Mouse (Mus musculus): Measurements from ENCODE around the gene Trappc6a.

The Trappc6a gene

DNA sequence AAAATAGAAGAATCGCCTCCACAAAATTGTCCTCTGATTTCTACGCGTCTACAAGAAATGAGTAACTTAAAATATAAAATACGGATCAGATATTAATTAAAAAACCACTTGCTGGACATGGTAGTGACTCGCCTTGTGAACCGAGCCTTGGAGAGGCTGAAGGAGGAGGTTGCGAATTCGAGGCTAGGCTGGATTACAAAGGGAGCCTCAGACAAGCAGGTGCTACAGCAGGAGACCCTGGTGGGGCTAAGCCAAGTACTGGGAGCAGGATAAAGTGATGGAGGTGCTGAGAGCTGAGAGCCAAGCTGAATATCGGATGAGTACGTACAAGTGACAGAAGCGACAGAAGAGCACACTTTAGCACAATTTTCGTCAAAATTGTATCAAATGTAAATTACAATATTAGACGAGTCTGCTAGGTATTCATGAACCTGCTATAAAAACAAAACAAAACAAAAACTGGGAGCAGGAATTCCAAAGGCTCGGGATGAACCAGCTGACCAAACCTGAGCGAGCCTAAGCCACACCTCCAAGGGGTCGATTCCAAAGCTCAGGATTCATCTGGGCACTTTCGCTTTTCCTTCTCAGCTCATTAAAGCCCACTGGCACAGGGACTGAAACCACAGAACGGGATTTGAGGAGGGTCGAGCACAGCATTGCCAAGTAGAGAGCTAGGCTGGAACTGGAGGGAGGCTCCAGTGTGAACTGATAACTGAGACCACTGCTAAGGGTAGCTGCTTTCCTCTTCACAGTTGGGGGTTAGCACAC, 54.6 kb downstream of the Trappc6a start, which contains the start of gene Ppp1r37:
TSS of gene Ppp1r37 (minus strand) at position 434 of the 768 bp plus-strand sequence.
- DNase-seq: no peak

DNA sequence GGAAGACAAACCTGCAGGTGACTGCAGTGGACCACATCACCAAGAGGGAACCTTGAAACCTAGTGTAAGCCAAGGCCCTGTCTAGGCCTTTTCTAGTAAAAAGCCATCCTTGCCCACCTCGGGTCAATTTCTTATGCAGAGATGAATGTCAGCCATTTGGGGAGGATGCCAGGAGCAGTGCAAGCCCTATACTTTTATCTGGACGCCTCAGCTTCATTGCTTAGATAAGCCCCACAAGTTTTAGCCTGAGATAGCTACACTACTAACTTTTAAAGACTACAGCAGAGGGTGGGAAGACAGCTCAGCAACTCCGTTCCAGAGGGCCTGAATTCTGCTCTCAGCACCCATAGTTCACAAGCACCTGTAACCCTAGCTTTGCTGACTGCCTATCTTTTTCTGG, 55.7 kb downstream of the Trappc6a start:
- no peak for DNase-seq

DNA sequence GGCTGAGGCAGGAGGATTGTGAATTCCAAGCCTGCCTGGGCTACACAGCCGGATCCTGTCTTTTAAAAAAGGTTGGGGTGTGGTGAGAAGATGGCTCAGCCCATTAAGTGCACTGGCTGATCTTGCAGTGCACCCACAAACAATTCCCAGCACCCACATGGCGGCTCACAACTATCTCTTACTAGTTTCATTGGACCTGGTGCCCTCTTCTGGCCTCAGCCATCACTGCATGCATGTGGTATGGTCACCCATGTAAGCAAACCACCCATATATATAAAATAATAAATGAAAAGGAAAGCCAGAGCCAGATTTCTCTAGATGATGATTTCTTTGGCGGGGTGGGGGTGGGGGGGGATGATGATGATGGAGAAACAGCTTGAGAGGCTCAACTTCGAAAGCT, 56.3 kb downstream of the Trappc6a start:
- DNase-seq: no peak

Measured in cerebellum, adult 18-20 months (tissue).